In genomic region chr12:75656580-75656979, GRCm38 (mm10) we compare ENCODE assay signal across 8 mouse cellular contexts. TPM values are rescaled to one million over a fixed set of nuclear protein-coding genes. Genes with fewer than 3 reads are reported as not detected.
DNase-seq lines count a peak whose midpoint lies in the region; ATAC-seq and TF ChIP-seq lines count a peak whose summit lies in the region.

No protein-coding gene starts in this region.

- no peak overlapping the region for H3K4me3 ChIP-seq in midbrain, embryonic 14.5 days (replicated peaks; ENCODE audit: low read depth, low read length)
- H3K4me3 ChIP-seq in midbrain, embryonic 11.5 days (ENCODE audit: low read depth, low read length) = no peak overlapping the region
- no peak overlapping the region for H3K4me3 ChIP-seq in layer of hippocampus, adult 2 months

- H3K4me1 ChIP-seq in midbrain, embryonic 14.5 days (ENCODE audit: control insufficient read depth, insufficient read depth, low read length) = no peaks in the 10 kb centered on the region
- no peaks in the 10 kb centered on the region for H3K4me1 ChIP-seq in midbrain, embryonic 11.5 days (ENCODE audit: control insufficient read depth, insufficient read depth, low read length)

- H3K9me3 ChIP-seq in midbrain, embryonic 14.5 days (ENCODE audit: control insufficient read depth, low read length) = no peaks in the 10 kb centered on the region
- no peaks in the 10 kb centered on the region for H3K9me3 ChIP-seq in midbrain, embryonic 11.5 days (ENCODE audit: control insufficient read depth, low read length)

- no peak for ATAC-seq in midbrain, embryonic 14.5 days (ENCODE audit: low FRiP score, low TSS enrichment)
- ATAC-seq in midbrain, embryonic 11.5 days (ENCODE audit: low FRiP score) = no peak
- no peak for ATAC-seq in erythroid progenitor cell, adult 5-6 weeks (replicated peaks; ENCODE audit: low FRiP score, poor library complexity, severe bottlenecking)

- no peak overlapping the region for H3K9ac ChIP-seq in midbrain, embryonic 14.5 days (replicated peaks; ENCODE audit: low read length)
- H3K9ac ChIP-seq in midbrain, embryonic 11.5 days (ENCODE audit: low read length) = no peak overlapping the region

- peak; percentile 88 for TF ChIP-seq CTCF in layer of hippocampus, adult 2 months (conservative IDR thresholded peaks at IDR 0.05)

- peak; percentile 50 for DNase-seq in adrenal gland, postnatal 14 days
- no peak for DNase-seq in adrenal gland, postnatal 4 days (ENCODE audit: low spot score in 2 of 2)
- peak; percentile 71 for DNase-seq in midbrain, embryonic 14.5 days
- no peak for DNase-seq in midbrain, embryonic 11.5 days (ENCODE audit: low spot score, missing footprints)
- DNase-seq in embryo, embryonic 10.5 days (ENCODE audit: low spot score) = peak; percentile 41
- peak; percentile 23 to 52 for DNase-seq in layer of hippocampus, adult 2 months (ENCODE audit: low spot score in 2 of 2)
- DNase-seq in mesoderm, embryonic 11.5 days (ENCODE audit: low read depth, low spot score) = peak; percentile 12

- WGBS in midbrain, embryonic 14.5 days = 38% methylated on average over 3 of the region's 3 CpGs
- 45% methylated on average over 3 of the region's 3 CpGs for WGBS in midbrain, embryonic 11.5 days

- no peaks in the 10 kb centered on the region for H3K27me3 ChIP-seq in midbrain, embryonic 14.5 days (ENCODE audit: control insufficient read depth, insufficient read depth, low read length)
- H3K27me3 ChIP-seq in midbrain, embryonic 11.5 days (ENCODE audit: control insufficient read depth, insufficient read depth, low read length) = no peaks in the 10 kb centered on the region; the same call in 1 of the 2 replicates

- no peak overlapping the region for H3K27ac ChIP-seq in midbrain, embryonic 14.5 days (replicated peaks; ENCODE audit: low read depth, low read length)
- H3K27ac ChIP-seq in midbrain, embryonic 11.5 days (ENCODE audit: low read depth, low read length) = no peak overlapping the region
- H3K27ac ChIP-seq in layer of hippocampus, adult 2 months = no peak overlapping the region

- H3K36me3 ChIP-seq in midbrain, embryonic 14.5 days (ENCODE audit: control insufficient read depth, insufficient read depth, low read length) = no peaks in the 10 kb centered on the region
- H3K36me3 ChIP-seq in midbrain, embryonic 11.5 days (ENCODE audit: control insufficient read depth, insufficient read depth, low read length) = no peaks in the 10 kb centered on the region

- H3K4me2 ChIP-seq in midbrain, embryonic 14.5 days (ENCODE audit: low read length) = no peak overlapping the region
- no peak overlapping the region for H3K4me2 ChIP-seq in midbrain, embryonic 11.5 days

RNA-seq across cellular contexts. Expression of gene Wdr89, which starts 12.8 kb away (rescaled TPM):
- 3.6 and 5.0 TPM in 2 replicates for total RNA-seq in adrenal gland, postnatal 14 days (2021)
- total RNA-seq in adrenal gland, postnatal 4 days (2021) = 1 to 10 TPM; 7.8 to 8.5 TPM
- polyA plus RNA-seq in midbrain, embryonic 14.5 days (2014; fragmentation: Nextera tagmentation; extraction: Ambion mirVana) = 5.4 and 6.2 TPM in 2 replicates
- 10.5 and 11.1 TPM in 2 replicates for polyA plus RNA-seq in midbrain, embryonic 11.5 days (2014; fragmentation: Nextera tagmentation; extraction: Ambion mirVana)
- total RNA-seq in layer of hippocampus, adult 2 months (2021) = 1 to 10 TPM; 3.2 to 3.6 TPM
- 4.7 and 5.9 TPM in 2 replicates for total RNA-seq in erythroid progenitor cell, adult 5-6 weeks (2015; ENCODE audit: low replicate concordance)
- 6.7 and 11.8 TPM in 2 replicates for total RNA-seq in erythroid progenitor cell, adult 5-6 weeks (2017; ENCODE audit: low replicate concordance)

Comparison
In these comparisons a context has a peak if more than half of its experiments do, and no peak if none do; other contexts are left out.
1. DNase-seq: peak in adrenal gland, postnatal 14 days (single experiment), midbrain, embryonic 14.5 days (single experiment), embryo, embryonic 10.5 days (single experiment), layer of hippocampus, adult 2 months (2 of 2) and mesoderm, embryonic 11.5 days (single experiment); none in adrenal gland, postnatal 4 days (0 of 2) and midbrain, embryonic 11.5 days (single experiment).